In genomic region chr17:5770265-5771249, GRCm38 (mm10) we compare ENCODE assay signal across 7 mouse cellular contexts.
A peak's percentile ranks its signal among the peaks of the same experiment; 100 is the strongest.
DNase-seq lines count a peak whose midpoint lies in the region; ATAC-seq and TF ChIP-seq lines count a peak whose summit lies in the region.

No protein-coding gene starts in this region.

- peak; percentile 82 for DNase-seq in ZHBTc4 (ENCODE audit: low read depth, low spot score)
- peak; percentile 83 for DNase-seq in embryonic facial prominence, embryonic 10.5 days (ENCODE audit: low spot score)
- peak; percentile 51 for DNase-seq in kidney, adult 9 months
- no peak for DNase-seq in lung, adult 2 months
- peak; percentile 41 to 68 for DNase-seq in urinary bladder, postnatal 36 days (ENCODE audit: low spot score in 2 of 2)

- H3K9me3 ChIP-seq in embryonic facial prominence, embryonic 10.5 days = peaks cover 13% of the 10 kb centered on the region; the same call in 1 of the 2 replicates
- H3K9me3 ChIP-seq in heart, embryonic 11.5 days (replicated peaks; ENCODE audit: control insufficient read depth, low read length) = no peaks in the 10 kb centered on the region

- WGBS in embryonic facial prominence, embryonic 10.5 days = 10% methylated on average over 22 of the region's 22 CpGs
- 9% methylated on average over 22 of the region's 22 CpGs for WGBS in heart, embryonic 11.5 days (ENCODE audit: insufficient replicate concordance)
- WGBS in lung, adult 2 months = 11% methylated on average over 22 of the region's 22 CpGs
- 4% methylated on average over 22 of the region's 22 CpGs for WGBS in olfactory bulb, adult 2 months

- peak overlapping the region; percentile 74 for H3K9ac ChIP-seq in heart, embryonic 11.5 days (ENCODE audit: low read depth, low read length)

- no peak for TF ChIP-seq POLR2A in lung, adult 2 months (IDR thresholded peaks at IDR 0.05; ENCODE audit: borderline replicate concordance, extremely low read depth, low read depth, low read length)
- no peak for TF ChIP-seq POLR2A in olfactory bulb, adult 2 months (IDR thresholded peaks at IDR 0.05; ENCODE audit: insufficient read depth, low read depth, low read length)

- H3K27ac ChIP-seq in embryonic facial prominence, embryonic 10.5 days (replicated peaks) = peak overlapping the region; percentile 84
- H3K27ac ChIP-seq in heart, embryonic 11.5 days (ENCODE audit: low read depth, low read length) = peak overlapping the region; percentile 86
- H3K27ac ChIP-seq in olfactory bulb, adult 2 months (ENCODE audit: insufficient read depth, low read depth, low read length) = peak overlapping the region; percentile 25; the same call in 1 of the 2 replicates

- no peaks in the 10 kb centered on the region for H3K36me3 ChIP-seq in embryonic facial prominence, embryonic 10.5 days (replicated peaks)
- H3K36me3 ChIP-seq in heart, embryonic 11.5 days (ENCODE audit: control insufficient read depth, insufficient read depth, low read length) = no peaks in the 10 kb centered on the region

- ATAC-seq in heart, embryonic 11.5 days (replicated peaks; ENCODE audit: insufficient number of reproducible peaks, low FRiP score, low TSS enrichment) = peak; percentile 81; the same call in 1 of the 2 replicates

- peaks cover 14% of the 10 kb centered on the region; the same call in 1 of the 2 replicates for H3K27me3 ChIP-seq in embryonic facial prominence, embryonic 10.5 days (replicated peaks; ENCODE audit: low read depth, poor library complexity, severe bottlenecking)
- no peaks in the 10 kb centered on the region for H3K27me3 ChIP-seq in heart, embryonic 11.5 days (ENCODE audit: control insufficient read depth, insufficient read depth, low read length)

- H3K4me1 ChIP-seq in embryonic facial prominence, embryonic 10.5 days = peaks cover 37% of the 10 kb centered on the region
- peaks cover 12% of the 10 kb centered on the region; the same call in 1 of the 2 replicates for H3K4me1 ChIP-seq in heart, embryonic 11.5 days (ENCODE audit: control insufficient read depth, insufficient read depth, low read length)
- peaks cover 5% of the 10 kb centered on the region; the same call in 1 of the 2 replicates for H3K4me1 ChIP-seq in lung, adult 2 months (ENCODE audit: control insufficient read depth, insufficient read depth, low read length)
- peaks cover 10% of the 10 kb centered on the region for H3K4me1 ChIP-seq in olfactory bulb, adult 2 months (ENCODE audit: control insufficient read depth, insufficient read depth, low read length)

- peak overlapping the region; percentile 47 for H3K4me3 ChIP-seq in embryonic facial prominence, embryonic 10.5 days
- peak overlapping the region; percentile 43 for H3K4me3 ChIP-seq in heart, embryonic 11.5 days (ENCODE audit: low read depth, low read length)
- peak overlapping the region; percentile 28 for H3K4me3 ChIP-seq in lung, adult 2 months (replicated peaks; ENCODE audit: extremely low read depth, low read depth, low read length)
- peak overlapping the region; percentile 38 for H3K4me3 ChIP-seq in olfactory bulb, adult 2 months (ENCODE audit: insufficient read depth, low read depth, low read length)

- TF ChIP-seq CTCF in lung, adult 2 months (IDR thresholded peaks at IDR 0.05; ENCODE audit: insufficient read depth, low read length) = no peak
- no peak for TF ChIP-seq CTCF in olfactory bulb, adult 2 months (IDR thresholded peaks at IDR 0.05; ENCODE audit: insufficient read depth, low read depth, low read length)

- peak overlapping the region; percentile 73 for H3K4me2 ChIP-seq in heart, embryonic 11.5 days

Comparison
In these comparisons a context has a peak if more than half of its experiments do, and no peak if none do; other contexts are left out.
1. H3K27ac ChIP-seq: peak in every context shown above with its lines; median percentile 86 in heart, embryonic 11.5 days; 84 in embryonic facial prominence, embryonic 10.5 days; 25 in olfactory bulb, adult 2 months.